Mouse (Mus musculus): ENCODE measurements around the gene Rnf111.
A peak's percentile ranks its signal among the peaks of the same experiment; 100 is the strongest.
"Not testable (repeated sequence)": the region's sequence is repeated elsewhere in the genome, so short reads cannot be mapped to it uniquely, and the experiment has no call there.

The Rnf111 gene

DNA sequence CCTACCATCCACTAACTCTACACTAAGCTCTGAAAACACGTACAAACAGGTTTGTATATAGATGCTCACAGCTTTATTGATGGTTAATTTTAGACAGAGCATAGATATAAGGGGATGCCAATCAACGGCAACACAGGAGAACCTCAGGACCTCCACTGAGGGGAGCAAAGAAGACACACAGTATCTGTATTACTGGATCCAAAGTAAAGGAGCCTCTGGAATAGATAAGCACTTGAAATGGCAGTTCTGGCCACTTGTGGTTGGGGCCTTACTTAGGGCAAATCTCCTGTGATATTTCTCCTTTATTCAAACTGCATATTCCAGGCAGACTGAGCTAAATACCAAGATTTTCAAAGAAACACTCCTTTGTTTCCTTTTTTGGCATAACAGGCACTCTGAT lies 10.5 kb downstream of the Rnf111 start:
- DNase-seq, result no peak

DNA sequence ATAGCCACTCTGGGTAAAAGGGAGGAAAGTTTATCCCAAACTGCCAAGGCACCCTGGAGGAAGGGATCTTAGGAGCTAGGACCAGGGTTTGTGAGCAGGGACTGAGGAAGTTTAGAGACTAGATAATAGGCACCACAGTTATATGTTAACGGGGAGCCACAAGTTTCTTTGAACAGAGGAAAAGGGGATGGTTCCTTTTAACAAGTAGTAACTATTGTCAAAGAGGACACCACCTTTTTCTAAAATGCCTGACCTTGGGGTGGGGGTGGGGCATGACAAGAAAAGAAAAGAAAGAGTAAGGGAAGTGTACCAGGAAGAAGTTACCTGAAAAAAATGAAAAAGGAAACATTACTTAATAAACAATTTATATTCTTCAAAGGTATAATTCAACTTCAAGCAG lies 12.3 kb downstream of the Rnf111 start:
- DNase-seq, result no peak

DNA sequence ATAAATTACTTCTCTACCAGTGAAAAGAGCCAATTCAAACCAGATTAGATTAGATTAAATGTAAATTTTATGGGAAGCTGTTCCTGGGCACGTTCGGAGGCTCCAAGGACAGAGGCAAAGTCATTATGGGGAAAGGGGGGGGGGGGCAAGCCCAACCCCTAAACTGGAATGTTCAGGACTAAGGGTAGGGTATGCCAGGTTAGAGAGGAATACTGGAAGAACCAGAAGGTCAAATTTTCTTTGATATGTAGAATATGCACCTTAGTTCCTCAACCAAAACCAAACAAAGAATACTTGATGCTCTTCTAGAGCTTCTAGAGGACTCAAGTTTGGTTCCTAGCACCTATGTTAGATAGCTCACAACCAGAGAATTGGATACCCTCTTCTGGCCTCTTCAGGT lies 16.1 kb downstream of the Rnf111 start:
- DNase-seq, result no peak

DNA sequence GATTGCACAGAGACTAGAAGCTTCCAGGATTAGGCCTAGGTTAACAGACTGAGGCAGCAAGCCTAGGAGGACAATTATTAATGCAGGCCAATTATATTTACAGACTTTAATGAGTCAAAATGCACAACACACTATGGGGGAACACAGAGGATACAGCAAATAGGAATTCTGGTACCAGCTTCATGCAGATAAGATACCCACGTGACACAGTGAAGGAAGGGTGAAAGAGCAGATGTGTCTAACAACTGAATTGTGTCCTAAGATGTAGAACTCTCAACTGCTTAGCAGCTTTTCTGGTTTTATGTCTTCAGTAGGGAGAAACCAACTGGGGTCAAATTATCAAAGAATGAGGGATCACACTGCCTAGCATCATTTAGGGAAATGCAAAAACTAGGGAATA lies 17.7 kb downstream of the Rnf111 start:
- no peak for DNase-seq

DNA sequence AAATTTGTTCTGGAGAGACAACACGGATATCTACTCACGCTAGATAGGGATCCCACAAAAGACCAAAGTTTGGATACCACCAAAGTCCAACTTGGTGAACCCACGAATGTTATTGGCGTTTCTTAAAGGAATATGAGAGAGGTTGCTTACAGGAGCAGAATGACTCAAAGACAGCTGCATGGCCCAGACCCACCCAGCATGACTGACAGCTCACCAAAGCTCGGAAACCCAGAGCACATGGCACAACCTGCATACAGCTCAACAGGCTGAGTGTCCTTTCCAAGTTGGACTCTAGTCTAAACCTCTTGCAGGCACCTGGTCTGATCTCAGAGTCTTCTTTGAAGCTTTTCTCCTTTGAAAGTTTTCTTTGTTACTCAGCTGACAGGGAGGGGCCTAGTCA lies 20.0 kb downstream of the Rnf111 start:
- no peak for DNase-seq

DNA sequence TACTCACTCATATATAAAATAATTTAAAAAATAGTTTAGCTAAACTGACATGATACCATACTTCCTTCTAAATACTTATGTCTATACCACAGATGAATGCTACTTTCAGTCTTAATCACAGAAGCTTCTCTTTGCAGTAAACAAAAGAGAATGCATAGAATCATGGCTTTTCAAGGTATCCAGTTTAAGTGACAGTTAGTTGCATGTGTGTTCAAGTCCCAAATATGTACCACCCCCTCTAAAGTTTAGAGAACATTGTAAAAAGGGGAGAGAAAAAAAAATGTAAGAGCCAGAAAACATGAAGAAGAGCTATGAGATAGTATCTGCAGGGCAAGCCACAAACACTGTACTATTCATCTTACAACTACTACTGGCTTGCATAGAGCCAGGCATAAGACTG lies 21.7 kb downstream of the Rnf111 start:
- no peak for DNase-seq

DNA sequence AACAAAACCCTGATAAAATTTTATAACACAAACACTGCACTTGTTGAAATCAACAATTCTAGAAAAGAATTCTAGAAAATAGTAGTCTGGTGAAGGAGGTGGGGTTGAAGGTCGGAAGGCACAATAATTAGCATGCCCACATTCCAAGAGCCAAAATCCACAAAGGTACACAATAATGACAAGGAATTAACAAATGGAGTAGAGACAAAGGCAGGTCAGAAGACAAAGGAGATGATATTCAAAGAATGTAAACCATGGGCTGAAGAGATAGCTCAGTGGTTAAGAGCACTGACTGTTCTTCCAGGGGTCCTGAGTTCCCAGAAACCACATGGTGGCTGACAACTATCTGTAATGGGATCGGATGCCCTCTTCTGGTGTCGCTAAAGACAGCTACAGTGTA lies 26.3 kb downstream of the Rnf111 start:
- no peak for DNase-seq

DNA sequence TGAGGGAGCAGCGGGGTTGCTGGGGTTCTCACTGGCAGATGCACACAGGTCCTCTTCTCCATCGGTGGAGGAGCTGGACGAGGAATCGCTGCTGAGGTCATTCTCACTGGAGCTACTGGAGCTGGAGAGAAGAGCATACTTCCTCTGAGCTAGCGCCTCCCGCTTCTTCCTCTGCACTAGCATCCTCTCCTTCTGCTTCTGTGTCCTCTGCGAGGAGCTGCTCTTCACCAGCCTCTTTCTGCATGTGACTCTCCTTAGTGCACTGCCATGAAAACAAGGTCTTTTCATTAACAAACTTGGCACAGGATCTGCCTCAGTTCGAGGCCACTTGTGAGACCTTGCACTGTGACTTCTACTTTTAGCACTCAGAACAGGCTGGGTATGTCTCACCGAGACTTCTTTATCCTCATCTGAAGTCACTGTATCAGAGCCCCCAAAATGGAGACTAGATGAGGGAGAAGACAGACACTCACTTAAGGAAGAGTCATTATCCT lies 27.7 kb downstream of the Rnf111 start:
- no peak for DNase-seq

DNA sequence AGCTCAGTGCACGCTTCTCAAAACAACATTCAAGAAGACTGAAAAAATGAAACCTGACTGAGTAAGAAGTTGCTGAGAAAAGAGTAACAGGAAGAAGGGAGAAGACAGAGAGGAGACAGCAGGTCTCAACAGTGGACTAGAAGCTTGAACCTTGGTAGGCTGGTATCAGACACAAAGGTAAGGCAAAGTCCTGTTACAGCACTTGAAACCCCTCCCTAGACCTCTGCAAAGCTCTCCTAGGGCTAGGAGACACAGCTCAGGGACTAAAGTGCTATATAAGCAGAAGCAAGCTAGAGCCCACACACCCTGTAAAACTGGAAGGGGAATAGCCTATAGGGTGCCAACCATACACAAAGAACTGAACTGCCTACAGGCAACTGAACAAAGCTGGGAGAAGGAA lies 30.1 kb downstream of the Rnf111 start:
- DNase-seq, result no peak

DNA sequence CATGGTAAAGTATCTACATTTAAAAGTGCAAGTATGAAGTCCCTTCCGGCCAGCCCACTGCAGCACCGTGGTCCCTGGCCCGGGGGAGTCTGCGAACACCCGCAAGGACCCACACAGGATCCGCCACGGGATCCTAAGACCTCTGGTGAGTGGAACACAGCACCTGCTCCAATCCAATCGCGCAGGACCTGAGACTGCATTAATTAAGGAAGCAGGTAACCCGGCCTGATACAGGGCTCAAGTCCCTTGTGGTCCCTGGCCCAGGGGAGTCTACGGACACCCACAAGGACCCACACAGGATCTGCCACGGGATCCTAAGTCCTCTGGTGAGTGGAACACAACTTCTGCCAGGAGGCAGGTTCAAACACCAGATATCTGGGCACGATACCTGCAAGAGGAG lies 40.4 kb downstream of the Rnf111 start:
- DNase-seq, result not testable (repeated sequence)

DNA sequence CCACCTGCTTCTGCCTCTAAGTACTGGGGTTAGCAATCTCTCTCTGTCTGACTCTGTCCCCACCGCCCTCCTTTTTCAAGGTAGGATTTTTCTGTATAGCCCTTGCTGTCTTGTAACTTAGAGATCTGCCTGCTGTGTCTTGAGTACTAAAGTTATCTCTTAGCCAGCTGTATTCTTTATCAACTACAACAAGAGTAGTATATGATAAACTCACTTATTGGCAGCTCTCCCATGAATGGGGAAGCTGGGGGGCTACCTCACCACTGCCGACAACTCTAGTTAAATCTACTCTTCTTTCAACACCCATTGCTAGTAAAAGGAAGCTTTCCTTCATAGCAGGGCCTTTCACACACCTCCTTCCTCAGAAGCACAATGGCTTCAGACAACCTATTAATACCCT lies 51.2 kb downstream of the Rnf111 start:
- DNase-seq, result no peak

DNA sequence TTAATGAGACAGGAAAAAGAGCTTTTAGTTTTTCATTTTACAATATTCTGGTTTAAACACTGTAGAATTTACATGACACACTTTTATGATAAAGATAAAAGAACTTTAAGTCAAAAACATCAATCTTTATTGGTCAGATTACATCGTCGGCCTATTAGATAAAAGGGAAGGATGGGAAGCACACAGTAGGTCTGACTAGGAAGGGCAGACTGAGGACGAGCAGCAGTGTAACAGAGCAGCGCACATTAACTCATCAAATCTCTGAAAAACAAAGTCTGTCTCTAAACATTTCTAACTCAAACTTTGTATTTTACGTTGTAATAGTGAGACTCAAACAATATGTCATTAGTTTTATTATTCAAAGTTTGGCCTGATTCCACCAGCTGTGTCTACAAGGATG lies 54.5 kb downstream of the Rnf111 start:
- DNase-seq, result no peak

DNA sequence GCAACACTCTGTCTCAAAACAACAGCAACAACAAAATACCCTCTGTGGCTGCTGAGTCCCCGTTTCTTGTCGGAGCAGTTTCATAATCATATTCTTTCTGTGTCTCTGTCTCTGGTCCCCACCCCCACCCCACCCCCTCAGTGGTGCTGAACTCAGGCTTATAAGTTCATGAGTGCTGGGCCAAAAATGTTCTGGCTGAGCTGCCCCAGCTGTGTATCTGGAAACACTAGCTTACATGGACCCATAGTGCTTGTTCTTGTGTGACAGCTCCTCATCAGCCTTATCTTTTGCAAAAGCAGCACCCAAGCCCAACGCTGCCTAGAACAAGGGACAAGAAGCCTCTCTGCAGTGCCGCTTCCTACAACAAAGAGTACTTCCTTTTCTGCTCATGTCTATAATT lies 63.6 kb downstream of the Rnf111 start:
- DNase-seq, result peak; percentile 34 to 63

DNA sequence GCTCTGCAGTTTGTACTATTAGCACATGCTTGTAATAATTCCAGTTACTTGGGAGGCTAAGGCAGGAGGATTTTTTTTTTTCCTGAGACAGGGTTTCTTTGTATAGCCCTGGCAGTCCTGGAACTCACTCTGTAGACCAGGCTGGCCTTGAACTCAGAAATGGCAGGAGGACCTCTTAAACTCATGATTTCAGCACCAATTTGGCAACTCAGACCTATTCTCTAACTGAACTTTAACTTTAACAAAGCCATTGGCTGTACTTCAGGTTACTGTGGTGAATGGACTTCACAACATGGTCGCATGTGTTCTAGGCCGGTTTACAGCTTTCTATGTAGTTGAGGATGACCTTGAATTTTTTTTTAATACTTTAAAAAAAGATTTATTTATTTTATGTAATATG lies 80.9 kb downstream of the Rnf111 start:
- no peak for DNase-seq

DNA sequence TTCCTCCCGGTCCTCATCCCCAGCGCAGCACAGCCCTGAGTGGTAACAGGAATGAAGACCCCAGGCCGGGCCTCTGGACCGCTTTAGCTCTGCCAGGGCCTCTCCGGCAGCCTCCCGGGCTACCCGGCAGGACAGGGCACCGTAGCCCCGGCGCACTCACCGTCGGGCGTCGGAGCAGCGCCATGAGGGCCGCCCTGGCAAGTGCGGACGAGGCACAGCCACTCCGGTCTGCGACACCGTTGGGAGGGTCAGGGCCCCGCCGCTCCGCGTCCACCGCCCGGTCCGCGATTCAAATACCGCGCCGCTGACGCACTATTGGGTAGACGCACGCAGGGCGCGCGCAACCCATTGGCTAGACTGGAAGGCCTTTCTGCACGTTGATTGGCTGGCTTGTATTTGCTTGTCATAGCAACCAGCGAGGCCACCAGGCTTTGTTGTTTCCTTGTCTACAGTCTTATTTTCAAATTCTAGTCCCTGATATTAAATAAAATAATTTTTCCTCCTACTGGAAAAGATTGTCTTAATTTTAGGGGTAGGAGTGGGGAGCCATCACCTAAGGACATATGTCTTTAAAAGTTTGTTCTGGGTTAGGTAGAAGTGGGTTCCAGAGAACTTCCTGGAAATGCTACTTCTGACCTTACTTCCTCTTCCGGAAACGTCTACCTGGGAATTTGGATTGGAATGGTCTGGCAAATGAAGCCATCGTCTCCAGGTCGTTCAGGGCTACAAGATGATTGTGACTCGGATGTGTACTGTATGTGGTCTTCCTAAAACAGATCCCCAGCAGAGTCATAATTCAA lies 82.1 kb downstream of the Rnf111 start, which contains the start of gene Ccnb2:
TSS of gene Ccnb2 (minus strand) at position 291 of the 800 bp plus-strand sequence.
- peak; percentile 93 to 95 for DNase-seq

DNA sequence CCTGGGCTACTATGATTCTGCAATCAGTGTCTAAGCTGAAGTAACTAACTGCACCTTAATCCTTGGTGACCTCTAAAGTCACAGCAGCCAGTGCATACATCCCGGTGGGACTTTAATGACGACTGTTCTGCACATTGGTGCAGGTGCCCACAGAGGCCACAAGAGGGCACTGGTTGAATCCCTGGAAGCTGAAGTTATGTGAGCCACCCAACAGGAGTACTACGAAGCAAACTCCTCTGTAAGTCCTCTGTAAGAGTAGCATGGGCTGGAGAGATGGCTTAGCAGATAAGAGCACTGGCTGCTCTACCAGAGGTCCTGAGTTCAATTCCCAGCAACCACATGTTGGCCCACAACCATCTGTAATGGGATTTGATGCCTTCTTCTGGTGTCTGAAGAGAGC lies 87.1 kb downstream of the Rnf111 start:
- DNase-seq, result no peak

DNA sequence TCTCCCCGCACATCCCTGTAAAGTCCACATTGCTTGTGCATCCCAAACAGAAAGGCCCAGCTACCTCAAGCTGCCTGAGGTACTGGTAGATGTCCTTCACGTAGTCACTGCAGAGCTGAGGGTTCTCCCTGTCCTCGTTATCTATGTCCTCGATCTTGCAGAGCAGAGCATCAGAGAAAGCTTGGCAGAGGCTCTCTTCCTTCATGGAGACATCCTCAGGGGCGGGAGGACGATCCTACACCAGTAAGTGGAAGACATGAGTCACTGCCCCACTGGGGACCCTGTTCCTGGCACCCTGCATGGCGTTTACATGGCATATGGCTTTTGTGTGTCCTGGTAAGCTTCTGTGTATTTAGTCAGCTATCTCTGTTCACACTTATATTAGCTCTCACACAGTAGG lies 90.5 kb downstream of the Rnf111 start:
- no peak for DNase-seq

DNA sequence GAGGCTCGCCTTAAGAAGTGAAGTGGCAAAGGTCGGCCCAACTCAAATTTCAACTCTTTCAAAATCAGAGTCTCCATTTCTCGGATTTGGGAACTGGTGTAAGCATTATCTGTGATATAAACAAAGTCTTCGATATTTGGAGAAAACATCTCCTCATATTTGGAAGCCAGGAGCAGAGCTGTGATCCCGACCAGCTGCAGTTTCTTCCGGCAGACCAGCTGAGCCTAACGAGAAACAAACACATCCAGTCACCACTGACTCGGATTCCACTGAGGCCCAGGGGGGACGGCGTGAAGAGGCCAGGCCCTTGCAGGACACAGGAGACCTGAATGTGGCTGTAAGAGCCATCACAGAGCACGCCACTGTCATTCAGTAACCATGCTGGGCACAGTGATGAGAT lies 92.9 kb downstream of the Rnf111 start:
- DNase-seq, result no peak

DNA sequence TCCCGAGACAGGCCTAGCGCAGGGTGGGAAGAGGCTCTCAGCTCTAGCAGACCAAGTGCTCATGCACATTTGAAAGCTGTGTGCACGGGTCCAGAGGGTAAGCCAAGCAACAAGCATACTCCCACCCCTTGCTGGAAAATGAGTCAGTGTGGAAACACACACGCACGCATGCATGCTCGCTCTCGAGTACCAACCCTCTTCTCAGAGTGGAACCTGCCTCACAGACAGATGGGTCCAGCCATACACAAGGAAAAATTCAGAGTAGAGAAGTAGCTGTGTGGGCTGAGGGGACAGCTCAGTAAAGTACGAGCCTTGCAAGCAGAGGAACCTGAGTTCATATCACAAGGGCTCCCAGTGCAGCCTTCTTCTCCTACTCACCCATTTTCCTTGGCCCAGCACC lies 93.8 kb downstream of the Rnf111 start:
- DNase-seq, result no peak

DNA sequence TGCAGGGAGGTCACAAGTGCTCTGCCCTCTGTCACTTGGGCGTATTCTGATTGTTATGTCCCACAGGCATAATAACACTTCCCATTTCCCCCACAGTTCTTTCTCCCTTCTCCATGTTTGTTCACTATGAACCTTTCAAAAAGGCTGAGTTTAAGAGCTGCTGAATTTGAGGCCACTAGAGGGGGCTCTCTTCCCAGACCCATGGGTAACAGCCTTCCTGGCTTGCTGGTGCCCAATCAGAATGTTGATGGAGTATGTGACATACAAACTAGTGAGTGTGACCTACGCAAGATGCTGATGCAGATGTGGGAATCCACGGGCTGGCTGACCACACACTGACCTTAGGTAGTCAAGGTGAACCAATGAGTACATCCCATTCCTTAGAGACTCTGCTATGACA lies 94.7 kb downstream of the Rnf111 start:
- DNase-seq, result peak; percentile 54

DNA sequence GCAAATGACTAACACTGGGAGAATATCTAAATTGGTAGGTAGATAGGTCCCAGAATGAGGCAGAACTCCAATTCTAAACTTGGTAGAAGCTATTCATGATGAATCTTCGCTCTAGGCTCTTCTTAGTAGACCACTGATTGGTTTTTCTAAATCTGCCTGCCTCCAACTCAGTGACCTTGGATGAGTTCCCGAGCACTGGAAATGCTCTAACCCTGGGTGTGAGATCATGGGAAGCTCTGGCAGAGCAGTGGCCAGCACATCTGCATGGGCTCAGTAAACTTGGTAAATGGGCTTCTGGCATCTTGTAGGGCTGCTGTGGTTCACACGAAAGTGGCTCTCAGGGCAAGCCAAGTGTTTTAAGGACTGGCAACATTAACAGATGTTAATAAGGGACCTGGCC lies 96.9 kb downstream of the Rnf111 start:
- no peak for DNase-seq

DNA sequence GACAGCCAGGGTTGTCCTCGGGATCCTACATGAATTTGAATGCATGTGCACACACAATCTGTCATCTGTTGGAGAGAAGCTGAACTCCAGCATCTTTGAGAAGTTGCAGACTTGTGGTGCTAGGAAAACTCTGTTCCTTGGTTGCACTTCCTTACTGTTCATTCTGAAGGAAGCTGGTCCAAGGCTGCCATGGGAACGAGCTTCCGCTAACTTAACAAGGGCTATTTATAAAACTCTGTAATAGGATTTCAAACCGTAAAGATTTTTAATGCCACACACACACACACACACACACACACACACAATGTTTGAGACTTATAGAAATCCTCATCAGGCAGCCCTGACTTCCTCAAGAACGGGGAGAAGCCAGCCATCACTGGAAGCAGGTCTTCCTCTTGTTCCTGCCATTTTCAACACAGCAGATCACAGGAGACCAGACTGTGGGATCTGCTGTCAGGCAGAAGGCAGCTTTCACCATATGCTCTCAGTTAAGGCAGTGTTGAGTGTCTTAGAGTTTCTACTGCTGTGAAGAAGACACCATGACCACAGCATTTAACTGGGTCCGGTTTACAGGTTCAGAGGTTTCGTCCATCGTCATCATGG lies 101.5 kb downstream of the Rnf111 start:
- DNase-seq, result no peak

DNA sequence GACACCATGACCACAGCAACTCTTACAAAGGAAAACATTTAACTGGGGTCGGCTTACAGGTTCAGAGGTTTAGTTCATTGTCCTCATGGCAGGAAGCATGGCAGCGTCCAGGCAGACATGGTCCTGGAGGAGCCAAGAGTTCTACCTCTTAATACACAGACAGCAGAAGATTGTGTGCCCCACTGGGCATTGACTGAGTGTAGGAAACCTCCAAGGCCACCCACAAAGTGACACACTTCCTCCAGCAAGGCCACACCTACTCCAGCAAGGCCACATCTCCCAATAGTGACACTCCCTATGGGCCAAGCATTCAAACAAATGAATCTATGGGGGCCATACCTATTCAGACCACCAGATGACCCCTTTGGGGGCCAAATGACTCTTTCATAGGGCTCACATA lies 107.4 kb downstream of the Rnf111 start:
- no peak for DNase-seq

DNA sequence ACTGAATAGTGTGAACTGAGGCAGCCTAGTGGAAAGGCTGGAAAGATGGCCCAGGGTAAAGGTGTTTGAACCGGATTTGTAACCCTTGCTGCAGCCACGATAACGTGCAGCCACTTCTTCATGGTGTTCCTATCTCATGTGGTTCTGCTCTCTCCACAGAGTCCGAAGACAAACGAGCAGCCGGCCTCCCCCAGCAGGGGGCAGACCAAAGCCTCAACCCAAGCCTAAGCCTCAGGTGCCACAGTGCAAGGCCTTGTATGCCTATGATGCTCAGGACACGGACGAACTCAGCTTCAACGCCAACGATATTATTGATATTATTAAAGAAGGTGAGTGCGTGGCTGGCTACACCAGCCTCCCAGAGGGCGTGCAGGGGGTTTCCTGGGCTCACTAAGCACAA lies 107.9 kb downstream of the Rnf111 start:
- DNase-seq, result peak in 1 of 2 experiments; percentile 15

DNA sequence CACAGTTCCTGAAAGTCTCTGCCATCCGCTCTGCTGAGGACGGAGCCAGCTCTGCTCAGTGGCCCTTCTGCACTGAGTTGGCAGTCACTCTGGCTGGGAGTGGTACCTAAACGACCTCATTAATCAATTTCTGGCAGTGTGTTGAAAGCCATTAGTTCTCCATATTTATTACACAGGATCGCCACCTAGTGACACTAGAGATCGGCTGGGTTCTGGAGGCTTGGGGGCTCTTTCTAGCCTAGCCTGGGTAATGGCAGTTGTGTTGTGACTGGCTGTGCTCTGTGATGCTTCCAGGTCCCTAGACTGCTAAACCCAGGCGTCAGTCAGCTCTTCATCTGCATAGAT lies 111.0 kb downstream of the Rnf111 start:
- peak; percentile 41 to 48 for DNase-seq

Data from kidney, postnatal 25 days (tissue).